Mouse (Mus musculus) megakaryocyte, adult 5-6 weeks (primary cell): ENCODE results near the gene Slc12a5. TPM values are rescaled to one million over a fixed set of nuclear protein-coding genes. Genes with fewer than 3 reads are reported as not detected.

ENCODE experiments used
- ATAC-seq: 2 replicates; pipeline ENCODE4 v1.8.0; 2016; ENCODE audit warnings: mild to moderate bottlenecking, inconsistent platforms; ENCODE audit not compliant: poor library complexity, severe bottlenecking
- total RNA-seq, 2 experiments: library from RNA; stranded (forward) in 1 of 2; stranded (reverse) in 1 of 2; fragments of 153-499, 151-499 nt in 1 of 2; fragments of 221-1000, 200-1000 nt in 1 of 2; gene quantifications; 2 replicates each; pipeline versions ENCODE4 v1.2.3 to v1.2.4; 2015 to 2017

Slc12a5 gene
- total RNA-seq (2015) (0.91 and 1.3 TPM in 2 replicates), total RNA-seq (2017) (0.48 and 0.89 TPM in 2 replicates)

- ATAC-seq: peak; percentile 64
Measured at GRCm38 (mm10) chr2:164960716-164961441, at the start of gene Slc12a5. Slc12a5 (plus strand) TSS chr2:164960802.

GRCm38 (mm10) chr2:164911086-164912048 is 49.2 kb upstream of the Slc12a5 start, which contains the start of gene Zfp335:
Zfp335 (minus strand) TSS chr2:164911757.
- peak; percentile 79 for ATAC-seq

- ATAC-seq: peak; percentile 1; the same call in 1 of the 2 replicates
Measured at GRCm38 (mm10) chr2:164912151-164912550, 48.5 kb upstream of the Slc12a5 start.

GRCm38 (mm10) chr2:164912749-164913427 is 47.7 kb upstream of the Slc12a5 start:
- ATAC-seq: no peak

- peak; percentile 56 for ATAC-seq
Measured at GRCm38 (mm10) chr2:164913428-164913786, 47.2 kb upstream of the Slc12a5 start.

- peak; percentile 63 for ATAC-seq
Measured at GRCm38 (mm10) chr2:164916820-164917219, 43.8 kb upstream of the Slc12a5 start.

- no peak for ATAC-seq
Measured at GRCm38 (mm10) chr2:164917371-164917770, 43.2 kb upstream of the Slc12a5 start.

GRCm38 (mm10) chr2:164918325-164918724 is 42.3 kb upstream of the Slc12a5 start:
- peak; percentile 26; the same call in 1 of the 2 replicates for ATAC-seq

- ATAC-seq: no peak
Measured at GRCm38 (mm10) chr2:164921984-164922383, 38.6 kb upstream of the Slc12a5 start.

GRCm38 (mm10) chr2:164923291-164923690 is 37.3 kb upstream of the Slc12a5 start:
- ATAC-seq: no peak

- peak; percentile 100 for ATAC-seq
Measured at GRCm38 (mm10) chr2:164924100-164924857, 36.3 kb upstream of the Slc12a5 start.

GRCm38 (mm10) chr2:164930706-164931581 is 29.7 kb upstream of the Slc12a5 start:
- no peak for ATAC-seq

- no peak for ATAC-seq
Measured at GRCm38 (mm10) chr2:164933534-164933933, 27.1 kb upstream of the Slc12a5 start.

- peak; percentile 20; the same call in 1 of the 2 replicates for ATAC-seq
Measured at GRCm38 (mm10) chr2:164935991-164936390, 24.6 kb upstream of the Slc12a5 start.

GRCm38 (mm10) chr2:164938146-164939091 is 22.2 kb upstream of the Slc12a5 start:
- ATAC-seq: peak; percentile 43

- ATAC-seq: no peak
Measured at GRCm38 (mm10) chr2:164939106-164939505, 21.5 kb upstream of the Slc12a5 start.

GRCm38 (mm10) chr2:164940140-164940830 is 20.3 kb upstream of the Slc12a5 start, which contains the start of gene Mmp9:
Mmp9 (plus strand) TSS chr2:164940780.
- ATAC-seq: no peak
